Mouse (Mus musculus) liver, embryonic 13.5 days (tissue): ENCODE measurements around the gene Rps27a. TPM values are rescaled to one million over a fixed set of nuclear protein-coding genes. Genes with fewer than 3 reads are reported as not detected.
A peak's percentile ranks its signal among the peaks of the same experiment; 100 is the strongest.

Experiments used
- ATAC-seq: fragments of 200-750 bp; cut with Nextera tagmentation; 2 replicates; pipeline ENCODE4 v1.8.0; 2017; ENCODE audit warnings: low read depth, mild to moderate bottlenecking, moderate number of reproducible peaks, moderate library complexity
- DNase-seq: peaks from one replicate; pipeline ENCODE4 v3.0.0; 2022
- H3K27ac ChIP-seq: fragments of 300-500 bp; sonication (generic); 2 replicates; pipeline ENCODE4 v1.5.1; 2015; ENCODE audit warnings: moderate library complexity, mild to moderate bottlenecking, inconsistent platforms
- H3K27me3 ChIP-seq: fragments of 300-500 bp; sonication (generic); 2 replicates; pipeline ENCODE4 v1.6.1; 2015; ENCODE audit warnings: mild to moderate bottlenecking, inconsistent platforms
- H3K36me3 ChIP-seq: fragments of 300-500 bp; sonication (generic); 2 replicates; pipeline ENCODE4 v1.6.1; 2015; ENCODE audit warnings: mild to moderate bottlenecking, inconsistent platforms
- H3K4me1 ChIP-seq: fragments of 300-500 bp; sonication (generic); replicated peaks from 2 replicates; pipeline ENCODE4 v1.6.1; 2015; ENCODE audit warnings: inconsistent platforms
- H3K4me2 ChIP-seq: fragments of 300-500 bp; sonication (generic); 2 replicates; pipeline ENCODE4 v1.6.1; 2015; ENCODE audit warnings: inconsistent platforms, mild to moderate bottlenecking, moderate library complexity
- H3K4me3 ChIP-seq: fragments of 300-500 bp; sonication (generic); replicated peaks from 2 replicates; pipeline ENCODE4 v1.5.1; 2015; ENCODE audit warnings: mild to moderate bottlenecking, inconsistent platforms
- H3K9ac ChIP-seq: fragments of 300-500 bp; sonication (generic); 2 replicates; pipeline ENCODE4 v1.6.1; 2015; ENCODE audit warnings: mild to moderate bottlenecking, inconsistent platforms
- H3K9me3 ChIP-seq: fragments of 300-500 bp; sonication (generic); replicated peaks from 2 replicates; pipeline ENCODE4 v1.6.1; 2016; ENCODE audit warnings: inconsistent platforms
- WGBS: fragments of 180-500 bp; shearing (Covaris S2); methylation state at CpG from one replicate; pipeline ENCODE4 v1.1.7; 2015; ENCODE audit not compliant: insufficient replicate concordance; 5-methylcytosine and 5-hydroxymethylcytosine counted together
- polyA plus RNA-seq: library from polyadenylated mRNA; unstranded; fragments of >200 nt; fragmentation: Nextera tagmentation; extraction: Ambion mirVana; gene quantifications from 2 replicates; pipeline ENCODE4 v1.2.1, GENCODE M21; 2015

Rps27a gene
- polyA plus RNA-seq, result 964 and 1,016 TPM in 2 replicates

DNA sequence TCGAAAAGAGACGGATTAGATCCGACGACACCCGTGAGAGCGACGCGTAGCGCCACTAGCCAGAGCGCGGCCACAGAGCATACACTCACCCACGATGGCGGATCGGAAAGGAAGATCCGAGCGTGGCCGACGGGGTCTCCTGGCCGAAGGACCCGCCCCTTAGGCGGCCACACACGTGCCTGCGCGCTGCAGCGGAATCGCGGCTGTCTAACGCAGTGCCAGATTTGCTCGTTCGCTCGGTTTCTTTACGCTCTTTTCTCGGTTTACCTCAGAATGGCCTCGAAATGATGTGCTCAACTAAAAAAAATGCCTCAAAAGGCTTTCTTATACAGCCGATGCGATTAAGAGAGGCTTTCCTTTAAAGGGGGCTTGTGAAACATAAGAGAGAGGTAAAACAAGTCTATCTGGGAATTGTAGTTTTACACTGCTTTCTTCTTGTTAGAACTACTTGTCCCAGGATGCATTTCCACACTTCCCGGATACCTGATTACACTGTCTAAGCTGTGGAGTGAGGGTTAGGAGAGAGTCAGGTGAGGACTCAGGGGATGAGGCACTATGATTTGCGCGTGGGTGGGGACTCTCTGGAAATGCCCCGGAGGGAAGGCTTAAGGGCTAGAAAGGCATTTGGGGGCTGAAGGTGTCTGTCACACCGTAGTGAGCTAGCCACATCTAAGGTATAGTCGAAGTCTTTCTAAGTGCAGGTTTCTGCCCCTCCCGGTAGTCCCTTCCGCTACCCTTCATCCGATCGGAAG is at the start of gene Rps27a, which contains the start of gene Clhc1:
Rps27a (minus strand) TSS at position 358 of the 752 bp plus-strand sequence.
Clhc1 (plus strand) TSS at position 199 of the 752 bp plus-strand sequence.
- H3K9me3 ChIP-seq, result no peaks in the 10 kb centered on the region
- peak within 1 kb of the TSS; percentile 89 for H3K9ac ChIP-seq
- peaks cover 19% of the 10 kb centered on the region for H3K4me1 ChIP-seq
- no peaks in the 10 kb centered on the region for H3K27me3 ChIP-seq
- H3K27ac ChIP-seq, result peak within 1 kb of the TSS; percentile 81
- H3K4me2 ChIP-seq, result peak within 1 kb of the TSS; percentile 87
- WGBS, result under 1% methylated on average over 46 of the region's 46 CpGs
- DNase-seq (peak; percentile 87), ATAC-seq (peak; percentile 96)
- H3K4me3 ChIP-seq, result peak within 1 kb of the TSS; percentile 78
- peaks cover 35% of the 10 kb centered on the region for H3K36me3 ChIP-seq

DNA sequence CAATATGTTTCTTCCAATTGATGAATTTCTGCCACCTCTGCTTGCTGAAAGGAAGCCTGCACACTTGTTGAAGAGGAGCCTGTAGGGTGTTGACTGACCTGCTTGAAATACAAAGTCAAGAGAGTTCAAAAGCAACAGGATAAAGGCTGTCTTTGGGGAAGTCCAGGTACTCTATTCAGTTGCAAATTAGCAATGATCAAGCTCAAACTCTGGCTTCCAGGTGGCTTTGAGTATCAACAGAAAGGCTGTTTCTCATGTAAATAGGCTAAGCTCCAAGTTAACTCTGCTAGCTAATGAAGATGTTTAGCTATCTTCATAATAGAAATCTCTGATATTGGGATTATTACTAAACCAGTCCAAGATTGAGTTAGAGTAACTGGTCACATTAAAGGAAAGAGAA is 49.2 kb upstream of the Rps27a start:
- DNase-seq (no peak), ATAC-seq (no peak)
- Histone ChIP-seq H3K27me3 (no peaks in the 10 kb centered on the region), H3K9me3 (no peaks in the 10 kb centered on the region), H3K9ac (no peak overlapping the region), H3K36me3 (no peaks in the 10 kb centered on the region), H3K27ac (no peak overlapping the region), H3K4me3 (no peak overlapping the region), H3K4me2 (no peak overlapping the region), H3K4me1 (no peaks in the 10 kb centered on the region)

GRCm38 (mm10) chr11:29595217-29595616 is 47.3 kb upstream of the Rps27a start:
- Histone ChIP-seq H3K36me3 (no peaks in the 10 kb centered on the region), H3K9me3 (no peaks in the 10 kb centered on the region), H3K9ac (no peak overlapping the region), H3K27me3 (no peaks in the 10 kb centered on the region), H3K4me1 (no peaks in the 10 kb centered on the region), H3K27ac (no peak overlapping the region), H3K4me2 (no peak overlapping the region), H3K4me3 (no peak overlapping the region)
- ATAC-seq (no peak), DNase-seq (no peak)

DNA sequence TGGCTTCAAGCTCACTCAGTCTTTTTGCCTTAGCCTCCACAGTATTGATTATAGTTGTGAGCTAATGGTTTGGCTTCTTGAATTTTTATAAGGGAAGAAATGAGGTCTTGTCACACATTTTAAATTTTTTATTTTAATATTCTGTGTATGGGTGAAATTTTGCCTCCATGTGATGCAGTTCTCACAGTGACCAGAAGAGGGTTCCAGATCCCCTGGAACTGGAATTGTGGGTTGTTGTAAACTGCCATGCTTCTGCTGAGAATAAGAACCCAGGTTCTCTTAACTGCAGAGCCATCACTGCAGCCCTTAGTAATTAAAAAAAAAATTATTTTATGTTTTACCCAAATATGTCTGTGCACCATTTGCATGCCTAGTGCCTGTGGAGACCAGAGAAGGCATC is 31.7 kb upstream of the Rps27a start:
- Histone ChIP-seq H3K27ac (no peak overlapping the region), H3K27me3 (no peaks in the 10 kb centered on the region), H3K9me3 (no peaks in the 10 kb centered on the region), H3K4me2 (no peak overlapping the region), H3K36me3 (no peaks in the 10 kb centered on the region), H3K9ac (no peak overlapping the region), H3K4me3 (no peak overlapping the region), H3K4me1 (no peaks in the 10 kb centered on the region)
- DNase-seq, result no peak
- no peak for ATAC-seq

DNA sequence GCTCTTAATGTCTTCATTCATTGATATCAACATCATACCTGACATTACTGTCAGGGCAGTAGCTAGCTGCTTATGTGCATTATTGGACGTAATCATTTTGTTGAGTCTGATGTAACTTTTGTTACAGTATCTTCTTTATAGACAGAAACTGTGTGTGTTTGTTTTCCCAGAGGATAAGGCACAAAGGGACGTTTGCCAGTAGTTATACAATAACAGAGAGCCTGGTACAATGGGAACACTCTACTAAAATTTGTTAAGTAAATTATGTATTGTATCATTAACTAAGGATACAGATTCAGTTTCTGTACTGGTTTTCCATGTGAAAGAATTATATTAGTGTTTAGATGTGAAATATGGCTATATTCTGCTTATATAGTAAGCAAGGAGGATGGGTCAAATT is 24.7 kb upstream of the Rps27a start:
- no peak for DNase-seq
- ATAC-seq, result no peak
- no peak overlapping the region for H3K9ac ChIP-seq
- H3K9me3 ChIP-seq, result no peaks in the 10 kb centered on the region
- no peak overlapping the region for H3K4me2 ChIP-seq
- no peaks in the 10 kb centered on the region for H3K27me3 ChIP-seq
- no peak overlapping the region for H3K27ac ChIP-seq
- no peaks in the 10 kb centered on the region for H3K4me1 ChIP-seq
- no peaks in the 10 kb centered on the region for H3K36me3 ChIP-seq
- H3K4me3 ChIP-seq, result no peak overlapping the region
- WGBS, result 59% methylated on average over 2 of the region's 2 CpGs

GRCm38 (mm10) chr11:29571536-29571935 is 23.6 kb upstream of the Rps27a start:
- DNase-seq, result no peak
- no peaks in the 10 kb centered on the region for H3K4me1 ChIP-seq
- WGBS, result 35% methylated on average over 3 of the region's 3 CpGs
- no peak overlapping the region for H3K27ac ChIP-seq
- H3K36me3 ChIP-seq, result no peaks in the 10 kb centered on the region
- no peaks in the 10 kb centered on the region for H3K27me3 ChIP-seq
- H3K4me2 ChIP-seq, result no peak overlapping the region
- H3K4me3 ChIP-seq, result no peak overlapping the region
- ATAC-seq, result no peak
- H3K9me3 ChIP-seq, result no peaks in the 10 kb centered on the region
- H3K9ac ChIP-seq, result no peak overlapping the region

GRCm38 (mm10) chr11:29563406-29563805 is 15.5 kb upstream of the Rps27a start:
- Histone ChIP-seq H3K9ac (no peak overlapping the region), H3K27ac (no peak overlapping the region), H3K9me3 (no peaks in the 10 kb centered on the region), H3K4me1 (no peaks in the 10 kb centered on the region), H3K4me3 (no peak overlapping the region), H3K36me3 (no peaks in the 10 kb centered on the region), H3K27me3 (no peaks in the 10 kb centered on the region), H3K4me2 (no peak overlapping the region)
- ATAC-seq, result no peak
- 65% methylated on average over 2 of the region's 2 CpGs for WGBS
- DNase-seq, result no peak

- Histone ChIP-seq H3K36me3 (no peaks in the 10 kb centered on the region), H3K9ac (no peak overlapping the region), H3K9me3 (no peaks in the 10 kb centered on the region), H3K4me1 (no peaks in the 10 kb centered on the region), H3K27ac (no peak overlapping the region), H3K4me3 (no peak overlapping the region), H3K4me2 (no peak overlapping the region), H3K27me3 (no peaks in the 10 kb centered on the region)
- DNase-seq, result no peak
- ATAC-seq, result no peak
- 69% methylated on average over 3 of the region's 3 CpGs for WGBS
These were observed 13.1 kb upstream of the Rps27a start for GRCm38 (mm10) chr11:29560990-29561389.

DNA sequence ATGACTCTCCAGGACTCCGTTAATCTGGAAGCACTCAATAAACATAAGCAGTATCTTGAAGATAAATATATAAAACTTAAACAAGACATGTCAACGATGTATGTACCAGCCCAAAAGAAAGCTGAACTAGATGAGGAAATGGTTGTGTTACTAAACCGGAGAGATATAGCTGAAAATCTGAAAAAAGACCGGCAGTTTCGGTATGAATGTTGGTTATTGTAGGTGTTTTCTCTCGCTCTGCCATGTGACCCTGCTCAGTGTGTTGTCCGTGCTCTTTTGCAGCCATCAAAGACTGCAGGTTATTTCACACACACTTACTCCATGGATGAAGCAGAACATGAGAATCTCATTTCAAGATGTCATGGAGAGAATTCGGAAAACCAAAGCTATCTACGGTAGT is 12.5 kb upstream of the Rps27a start:
- WGBS, result 74% methylated on average over 9 of the region's 9 CpGs
- DNase-seq, result no peak
- Histone ChIP-seq H3K4me1 (no peaks in the 10 kb centered on the region), H3K4me2 (no peak overlapping the region), H3K27me3 (no peaks in the 10 kb centered on the region), H3K4me3 (no peak overlapping the region), H3K9ac (no peak overlapping the region), H3K36me3 (no peaks in the 10 kb centered on the region), H3K9me3 (no peaks in the 10 kb centered on the region), H3K27ac (no peak overlapping the region)
- ATAC-seq, result no peak

- ATAC-seq (no peak), DNase-seq (no peak)
- H3K9me3 ChIP-seq, result no peaks in the 10 kb centered on the region
- WGBS, result 25% methylated on average over 1 of the region's 1 CpGs
- H3K27me3 ChIP-seq, result no peaks in the 10 kb centered on the region
- no peak overlapping the region for H3K27ac ChIP-seq
- H3K4me3 ChIP-seq, result no peak overlapping the region
- H3K36me3 ChIP-seq, result peaks cover 23% of the 10 kb centered on the region
- peak overlapping the region; percentile 89; the same call in 1 of the 2 replicates for H3K9ac ChIP-seq
- H3K4me2 ChIP-seq, result peak overlapping the region; percentile 87
- H3K4me1 ChIP-seq, result peaks cover 19% of the 10 kb centered on the region
These were observed 1.5 kb upstream of the Rps27a start for GRCm38 (mm10) chr11:29549425-29549778.

- no peak for ATAC-seq
- DNase-seq, result no peak
- Histone ChIP-seq H3K9me3 (no peaks in the 10 kb centered on the region), H3K36me3 (peaks cover 29% of the 10 kb centered on the region), H3K4me1 (peaks cover 19% of the 10 kb centered on the region), H3K9ac (peak overlapping the region; percentile 89), H3K27ac (peak overlapping the region; percentile 81), H3K4me2 (peak overlapping the region; percentile 87), H3K4me3 (peak overlapping the region; percentile 78), H3K27me3 (no peaks in the 10 kb centered on the region)
- WGBS, result 16% methylated on average over 23 of the region's 23 CpGs
These were observed 855 bp upstream of the Rps27a start for GRCm38 (mm10) chr11:29548504-29549424.
